Mouse (Mus musculus) heart, adult 2 months (tissue): ENCODE results near the gene Mad1l1.

Experiments used
- CTCF ChIP-seq: fragments of 200-600 bp; IDR thresholded peaks from 2 replicates; pipeline ENCODE4 v1.8.1; 2022; ENCODE audit warnings: antibody characterized with exemption, mild to moderate bottlenecking, moderate library complexity
- EP300 ChIP-seq: fragments of 200-500 bp; IDR thresholded peaks from 2 replicates; pipeline ENCODE4 v1.6.1; 2011; ENCODE audit warnings: low read depth, low read length, control low read depth; ENCODE audit not compliant: insufficient read depth
- POLR2A ChIP-seq: fragments of 200-500 bp; IDR thresholded peaks from 2 replicates; pipeline ENCODE4 v1.6.1; 2011; ENCODE audit warnings: mild to moderate bottlenecking, low read depth, low read length, control low read depth; ENCODE audit not compliant: insufficient read depth

DNA sequence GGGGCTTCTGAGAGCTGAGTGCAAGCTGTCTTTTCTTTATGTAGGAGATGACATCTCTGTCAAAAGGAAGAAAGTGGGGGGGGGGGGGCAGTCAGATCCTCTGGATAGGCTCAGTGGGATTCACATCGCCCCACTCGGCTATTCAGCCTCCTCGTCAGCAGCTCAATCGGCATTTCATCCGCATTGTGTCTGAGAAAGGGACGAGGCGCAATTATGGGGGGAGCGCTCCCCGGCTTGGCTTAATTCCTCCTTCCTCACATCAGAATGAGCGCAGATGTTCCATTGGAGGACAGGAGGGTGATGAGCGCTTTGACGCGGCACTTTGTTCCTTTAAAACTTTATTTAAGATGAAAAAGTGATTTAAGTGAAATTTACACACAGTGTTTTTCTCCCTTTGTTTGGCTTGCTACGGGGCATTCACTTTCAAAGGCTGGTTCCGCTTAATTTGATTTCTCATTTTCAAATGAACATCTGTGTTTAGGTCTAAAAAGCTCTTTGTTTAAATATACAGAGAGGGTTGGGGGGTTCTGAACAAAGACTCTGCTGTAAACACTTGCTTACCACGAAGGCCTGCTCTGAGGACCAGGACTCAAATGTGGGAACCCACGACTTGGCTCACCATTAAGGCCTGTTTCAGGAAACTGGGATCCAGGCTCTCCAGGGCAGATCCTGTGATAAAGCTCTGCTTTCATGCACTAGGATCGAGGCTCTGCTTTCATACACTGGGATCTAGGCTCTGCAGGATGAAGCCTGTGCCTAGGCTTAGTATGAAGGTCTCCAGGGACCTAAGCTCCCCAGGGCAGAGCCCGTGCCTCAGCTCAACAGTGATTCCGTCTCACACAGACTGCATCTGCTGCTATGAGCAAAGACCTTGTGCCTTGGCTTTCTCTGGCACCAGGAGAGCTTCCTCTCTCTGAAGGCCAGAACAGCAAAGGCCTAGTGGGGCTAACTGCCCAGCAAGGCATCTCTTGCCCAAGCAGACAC lies 98.0 kb downstream of the Mad1l1 start:
- TF ChIP-seq CTCF: no peak
- TF ChIP-seq POLR2A: no peak
- no peak for TF ChIP-seq EP300
